Mouse (Mus musculus): Measurements from ENCODE around the gene Tesk1.

GRCm38 (mm10) chr4:43414761-43415160 is 27.0 kb upstream of the Tesk1 start:
- TF ChIP-seq CTCF (IDR thresholded peaks at IDR 0.05; ENCODE audit: extremely low read depth, insufficient read depth, low read length): no peak
- no peak for TF ChIP-seq POLR2A (IDR thresholded peaks at IDR 0.05; ENCODE audit: extremely low read depth, insufficient read depth, low read length)
